Mouse (Mus musculus): ENCODE measurements at regions not wholly inside any gene's neighbourhood (a gene's known extent, or its start where the extent isn't known, plus 50 kb on each side); places are given as distances from the start of the nearest gene placed in this dataset.

DNA sequence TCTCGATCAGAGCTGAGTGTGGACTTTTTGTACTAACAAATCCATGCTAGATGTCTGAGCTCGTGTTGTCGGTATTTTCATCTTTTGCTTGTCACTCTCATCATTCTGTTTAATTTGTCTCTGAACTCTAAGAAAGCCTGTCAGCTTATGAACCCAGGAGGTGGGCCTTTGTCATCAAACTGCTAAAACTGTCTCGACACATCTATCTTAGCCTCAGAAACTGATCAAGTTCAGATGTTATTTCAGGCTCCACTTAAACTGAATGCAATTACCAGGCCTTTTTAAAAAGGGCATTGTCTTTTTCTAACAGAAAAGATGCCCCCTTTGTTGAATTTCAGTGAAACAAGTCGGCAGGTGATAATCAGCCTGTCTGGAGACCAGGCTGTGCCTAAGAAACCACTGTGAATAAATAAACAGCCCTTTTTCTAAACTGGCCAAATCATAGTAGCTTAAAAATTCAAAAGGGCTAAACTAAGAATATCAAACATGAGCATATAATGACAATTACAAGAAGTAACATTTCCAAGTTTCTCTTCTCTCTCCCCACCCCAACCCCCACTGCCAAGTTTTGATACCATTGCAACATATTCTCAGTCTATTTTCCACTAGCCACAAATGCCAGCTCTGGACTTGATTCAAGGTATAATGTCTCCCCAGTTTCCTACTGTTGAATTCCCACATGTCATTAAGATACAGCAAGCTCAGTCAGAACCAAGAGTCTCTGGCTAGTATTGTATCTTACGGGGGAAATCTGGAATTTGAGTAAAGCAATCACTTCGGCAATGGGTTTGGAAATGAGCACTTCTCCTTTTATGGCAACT, 175.8 kb downstream of the 1190002N15Rik start:
- no peaks in the 10 kb centered on the region for H3K9me3 ChIP-seq (ENCODE audit: low read length)
- TF ChIP-seq CTCF (IDR thresholded peaks at IDR 0.05; ENCODE audit: low read depth): no peak
- H3K4me2 ChIP-seq (ENCODE audit: low read depth): no peak overlapping the region
- no peak overlapping the region for H3K4me3 ChIP-seq (ENCODE audit: low read depth, low read length)
- H3K27ac ChIP-seq (ENCODE audit: low read depth, low read length): no peak overlapping the region
- WGBS: 20% methylated on average over 7 of the region's 7 CpGs
- no peak overlapping the region for H3K9ac ChIP-seq
- H3K4me1 ChIP-seq (ENCODE audit: insufficient read depth): no peaks in the 10 kb centered on the region; the same call in 1 of the 2 replicates
- ATAC-seq (peak; percentile 66), DNase-seq (peak; percentile 59)
- H3K27me3 ChIP-seq (ENCODE audit: insufficient read depth, low read length): no peaks in the 10 kb centered on the region
- no peaks in the 10 kb centered on the region for H3K36me3 ChIP-seq (ENCODE audit: insufficient read depth)

DNA sequence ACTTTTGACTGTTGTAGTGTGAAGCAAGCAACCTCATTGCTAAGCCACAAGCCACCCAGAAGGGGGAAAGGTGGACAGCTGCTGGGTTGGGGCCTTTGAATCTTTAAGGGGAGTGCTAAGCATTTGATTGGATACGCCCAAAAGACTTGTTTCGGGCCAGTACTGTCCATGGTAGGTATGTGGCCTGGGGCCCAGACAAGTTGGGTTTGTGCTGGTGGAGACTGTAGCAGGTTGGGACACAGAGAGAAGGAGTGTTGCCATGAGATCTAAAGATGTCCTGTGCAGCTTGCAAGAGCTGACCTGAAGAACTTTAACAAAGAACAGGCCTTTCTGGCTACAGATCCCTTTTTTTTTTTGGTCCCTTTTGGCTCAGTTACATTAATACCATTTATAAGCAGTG, 176.9 kb downstream of the 1190002N15Rik start:
- TF ChIP-seq CTCF (IDR thresholded peaks at IDR 0.05; ENCODE audit: low read depth): no peak
- ATAC-seq: no peak
- H3K4me1 ChIP-seq (ENCODE audit: insufficient read depth): no peaks in the 10 kb centered on the region; the same call in 1 of the 2 replicates
- WGBS: 85% methylated on average over 2 of the region's 2 CpGs
- no peak overlapping the region for H3K9ac ChIP-seq
- H3K4me3 ChIP-seq (ENCODE audit: low read depth, low read length): no peak overlapping the region
- DNase-seq: no peak
- H3K27me3 ChIP-seq (ENCODE audit: insufficient read depth, low read length): no peaks in the 10 kb centered on the region
- H3K9me3 ChIP-seq (ENCODE audit: low read length): no peaks in the 10 kb centered on the region
- no peak overlapping the region for H3K4me2 ChIP-seq (ENCODE audit: low read depth)
- H3K36me3 ChIP-seq (ENCODE audit: insufficient read depth): no peaks in the 10 kb centered on the region
- no peak overlapping the region for H3K27ac ChIP-seq (ENCODE audit: low read depth, low read length)

DNA sequence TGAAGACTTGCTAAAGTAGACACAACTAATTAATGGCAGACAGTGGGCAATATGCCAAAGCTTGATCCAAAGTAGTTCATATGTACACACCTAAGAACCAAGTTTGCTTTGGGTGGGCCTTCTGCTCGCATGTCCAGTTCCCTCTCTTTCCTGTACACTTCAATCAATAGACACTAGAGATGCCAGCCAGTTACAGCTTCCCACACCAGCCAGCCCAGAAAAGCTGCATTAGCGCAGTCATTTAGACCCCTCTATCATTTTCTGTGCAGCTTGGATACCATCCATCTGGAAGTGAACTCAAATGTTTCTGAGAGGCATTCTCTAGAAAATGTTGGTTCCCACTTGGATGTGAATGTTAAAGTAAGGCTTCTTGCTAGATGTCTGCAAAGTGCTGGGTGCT, 179.7 kb downstream of the 1190002N15Rik start:
- no peaks in the 10 kb centered on the region for H3K36me3 ChIP-seq (ENCODE audit: insufficient read depth)
- no peak overlapping the region for H3K9ac ChIP-seq
- DNase-seq: no peak
- TF ChIP-seq CTCF (IDR thresholded peaks at IDR 0.05; ENCODE audit: low read depth): no peak
- H3K27me3 ChIP-seq (ENCODE audit: insufficient read depth, low read length): no peaks in the 10 kb centered on the region
- no peak overlapping the region for H3K4me3 ChIP-seq (ENCODE audit: low read depth, low read length)
- 41% methylated on average over 2 of the region's 2 CpGs for WGBS
- no peak; the same call in 1 of the 2 replicates for ATAC-seq
- no peak overlapping the region for H3K4me2 ChIP-seq (ENCODE audit: low read depth)
- no peaks in the 10 kb centered on the region; the same call in 1 of the 2 replicates for H3K4me1 ChIP-seq (ENCODE audit: insufficient read depth)
- H3K9me3 ChIP-seq (ENCODE audit: low read length): no peaks in the 10 kb centered on the region
- H3K27ac ChIP-seq (ENCODE audit: low read depth, low read length): no peak overlapping the region

DNA sequence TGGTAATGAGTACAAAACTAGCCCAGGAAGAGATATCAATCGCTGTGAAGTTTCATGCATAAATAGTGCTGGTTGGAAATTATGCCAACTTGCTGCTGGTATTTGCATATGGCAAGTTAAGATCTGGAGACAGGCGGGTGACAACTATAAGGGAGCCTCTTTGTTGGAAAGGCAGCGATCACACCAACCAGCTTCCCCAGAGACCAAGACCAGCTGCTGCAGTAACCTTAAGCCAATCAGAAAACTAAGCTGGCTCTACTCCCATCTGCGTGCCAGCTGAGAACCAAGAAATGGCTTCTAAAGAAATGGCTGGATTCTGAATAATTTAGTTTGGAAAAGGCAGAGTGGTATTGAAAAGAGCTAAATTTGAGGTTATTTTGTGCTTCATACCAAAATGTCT, 195.9 kb downstream of the 1190002N15Rik start:
- DNase-seq (peak; percentile 67), ATAC-seq (peak; percentile 95)
- Histone ChIP-seq H3K4me2 (ENCODE audit: low read depth) (no peak overlapping the region), H3K4me1 (ENCODE audit: insufficient read depth) (no peaks in the 10 kb centered on the region), H3K27ac (ENCODE audit: low read depth, low read length) (no peak overlapping the region), H3K4me3 (ENCODE audit: low read depth, low read length) (no peak overlapping the region), H3K9ac (no peak overlapping the region), H3K9me3 (ENCODE audit: low read length) (no peaks in the 10 kb centered on the region), H3K27me3 (ENCODE audit: insufficient read depth, low read length) (no peaks in the 10 kb centered on the region), H3K36me3 (ENCODE audit: insufficient read depth) (no peaks in the 10 kb centered on the region)
- no peak for TF ChIP-seq CTCF (IDR thresholded peaks at IDR 0.05; ENCODE audit: low read depth)
- 24% methylated on average over 4 of the region's 4 CpGs for WGBS

DNA sequence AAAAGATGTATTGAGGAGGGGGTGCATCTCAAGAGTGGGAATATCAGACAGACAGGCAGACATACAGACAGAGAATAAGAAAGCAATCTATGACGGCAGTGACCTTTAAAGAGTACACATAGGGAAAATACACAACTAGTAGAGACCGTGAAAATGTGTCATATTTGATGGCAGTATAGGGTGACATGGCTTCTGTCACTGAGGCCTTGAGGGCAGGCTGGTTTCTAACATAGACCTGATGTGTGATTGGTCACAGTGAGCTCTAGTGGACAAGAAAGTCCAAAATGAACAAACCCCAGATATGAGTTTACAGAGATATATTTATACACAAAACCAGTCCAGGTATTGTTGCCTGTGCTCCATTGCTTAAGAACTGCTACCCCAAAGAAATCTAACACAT, 196.3 kb downstream of the 1190002N15Rik start:
- no peak for DNase-seq
- no peak overlapping the region for H3K9ac ChIP-seq
- no peaks in the 10 kb centered on the region for H3K4me1 ChIP-seq (ENCODE audit: insufficient read depth)
- H3K4me2 ChIP-seq (ENCODE audit: low read depth): no peak overlapping the region
- no peak for ATAC-seq
- no peak overlapping the region for H3K4me3 ChIP-seq (ENCODE audit: low read depth, low read length)
- no peaks in the 10 kb centered on the region for H3K27me3 ChIP-seq (ENCODE audit: insufficient read depth, low read length)
- H3K36me3 ChIP-seq (ENCODE audit: insufficient read depth): no peaks in the 10 kb centered on the region
- no peak for TF ChIP-seq CTCF (IDR thresholded peaks at IDR 0.05; ENCODE audit: low read depth)
- H3K9me3 ChIP-seq (ENCODE audit: low read length): no peaks in the 10 kb centered on the region
- H3K27ac ChIP-seq (ENCODE audit: low read depth, low read length): no peak overlapping the region
- WGBS: 85% methylated on average over 2 of the region's 2 CpGs

DNA sequence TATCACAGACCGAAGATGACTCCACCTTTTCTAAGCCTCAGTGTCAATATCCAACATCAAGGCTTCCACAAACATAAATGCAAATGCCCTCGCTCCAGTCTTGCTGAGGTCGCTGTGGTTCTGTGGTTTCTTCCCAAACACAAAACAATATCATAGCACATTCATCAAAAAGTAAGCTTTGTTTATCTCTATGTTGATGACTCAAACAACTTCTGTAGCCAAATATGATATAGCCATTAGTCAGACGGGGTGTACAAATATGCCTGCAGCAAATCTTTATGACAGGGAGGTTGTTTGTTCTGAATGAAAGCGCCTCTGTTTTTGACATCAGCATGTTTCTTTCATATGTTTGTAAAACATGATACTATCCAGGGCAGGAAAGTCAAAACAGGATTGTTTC, 204.4 kb downstream of the 1190002N15Rik start:
- Histone ChIP-seq H3K36me3 (ENCODE audit: insufficient read depth) (no peaks in the 10 kb centered on the region), H3K9me3 (ENCODE audit: low read length) (no peaks in the 10 kb centered on the region), H3K27me3 (ENCODE audit: insufficient read depth, low read length) (no peaks in the 10 kb centered on the region), H3K4me2 (ENCODE audit: low read depth) (no peak overlapping the region), H3K27ac (ENCODE audit: low read depth, low read length) (no peak overlapping the region), H3K9ac (no peak overlapping the region), H3K4me3 (ENCODE audit: low read depth, low read length) (no peak overlapping the region), H3K4me1 (ENCODE audit: insufficient read depth) (no peaks in the 10 kb centered on the region)
- TF ChIP-seq CTCF (IDR thresholded peaks at IDR 0.05; ENCODE audit: low read depth): no peak
- WGBS: 93% methylated on average over 5 of the region's 5 CpGs
- ATAC-seq (no peak), DNase-seq (no peak)

DNA sequence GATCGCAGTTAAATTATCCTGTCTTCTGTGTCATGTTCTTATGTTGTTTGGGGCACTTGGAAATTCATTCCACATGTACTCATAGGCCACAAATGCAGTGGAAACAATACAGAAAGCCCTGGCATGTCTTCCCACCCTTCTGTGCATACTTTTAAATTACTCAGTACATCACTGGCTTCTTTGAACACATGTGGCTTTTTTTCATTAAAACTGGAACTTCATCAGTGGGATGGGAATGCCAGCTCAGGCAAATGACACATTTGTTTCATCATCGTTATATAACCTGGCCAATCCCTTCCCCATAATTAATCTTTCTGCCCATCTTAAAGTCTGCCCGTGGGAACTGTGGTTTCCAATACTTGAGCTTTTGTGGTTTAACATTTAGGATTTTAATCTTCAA, 214.9 kb downstream of the 1190002N15Rik start:
- Histone ChIP-seq H3K27ac (ENCODE audit: low read depth, low read length) (no peak overlapping the region), H3K27me3 (ENCODE audit: insufficient read depth, low read length) (no peaks in the 10 kb centered on the region), H3K4me2 (ENCODE audit: low read depth) (no peak overlapping the region), H3K9me3 (ENCODE audit: low read length) (no peaks in the 10 kb centered on the region), H3K4me3 (ENCODE audit: low read depth, low read length) (no peak overlapping the region), H3K4me1 (ENCODE audit: insufficient read depth) (no peaks in the 10 kb centered on the region), H3K9ac (no peak overlapping the region), H3K36me3 (ENCODE audit: insufficient read depth) (no peaks in the 10 kb centered on the region)
- no peak for TF ChIP-seq CTCF (IDR thresholded peaks at IDR 0.05; ENCODE audit: low read depth)
- ATAC-seq (no peak), DNase-seq (no peak)
- 78% methylated on average over 3 of the region's 3 CpGs for WGBS

Measured in forebrain, postnatal 0 days (tissue).